Mouse (Mus musculus) liver, embryonic 14.5 days (tissue): ENCODE results near the gene Sumo2. TPM values are rescaled to one million over a fixed set of nuclear protein-coding genes. Genes with fewer than 3 reads are reported as not detected.

Source experiments
- ATAC-seq: fragments of 200-750 bp; cut with Nextera tagmentation; 2 replicates; pipeline ENCODE4 v1.8.0; 2017; ENCODE audit warnings: moderate number of reproducible peaks, mild to moderate bottlenecking, moderate library complexity; ENCODE audit not compliant: insufficient read depth
- DNase-seq, 3 experiments: peaks; one replicate each; pipeline ENCODE4 v3.0.0-alpha.2; 2012 to 2013; ENCODE audit warnings: low read depth in 3 of 3, low spot score in 3 of 3
- H3K27ac ChIP-seq: fragments of 300-500 bp; sonication (generic); 2 replicates; pipeline ENCODE4 v1.5.1; 2014; ENCODE audit warnings: moderate library complexity, mild to moderate bottlenecking, control low read depth, inconsistent platforms
- H3K27me3 ChIP-seq: fragments of 300-500 bp; sonication (generic); 2 replicates; pipeline ENCODE4 v1.6.1; 2014; ENCODE audit warnings: mild to moderate bottlenecking, low read length, moderate library complexity; ENCODE audit not compliant: control insufficient read depth, insufficient read depth
- H3K36me3 ChIP-seq: fragments of 300-500 bp; sonication (generic); replicated peaks from 2 replicates; pipeline ENCODE4 v1.6.1; 2014; ENCODE audit warnings: low read depth; ENCODE audit not compliant: control insufficient read depth, insufficient read depth
- H3K4me1 ChIP-seq, 2 experiments: fragments of 200-500 bp in 1 of 2; fragments of 300-500 bp in 1 of 2; sonication (generic) in 1 of 2; replicated peaks; 2 replicates each; pipeline ENCODE4 v1.6.1; 2012 to 2014; ENCODE audit warnings: antibody characterized with exemption in 1 of 2, inconsistent platforms in 1 of 2, low read length in 1 of 2; ENCODE audit not compliant: control insufficient read depth in 2 of 2, insufficient read depth in 2 of 2
- H3K4me2 ChIP-seq: fragments of 300-500 bp; sonication (generic); 2 replicates; pipeline ENCODE4 v1.6.1; 2014; ENCODE audit warnings: low read depth, mild to moderate bottlenecking, control low read depth, moderate library complexity
- H3K4me3 ChIP-seq, 2 experiments: fragments of 200-500 bp in 1 of 2; fragments of 300-500 bp in 1 of 2; sonication (generic) in 1 of 2; 2 replicates each; pipeline ENCODE4 v1.5.1; 2012 to 2014; ENCODE audit warnings: low read depth in 2 of 2, low read length in 2 of 2, mild to moderate bottlenecking in 2 of 2, control low read depth in 1 of 2, inconsistent platforms in 1 of 2, moderate library complexity in 1 of 2; ENCODE audit not compliant: insufficient read depth in 1 of 2
- H3K9ac ChIP-seq: fragments of 300-500 bp; sonication (generic); replicated peaks from 2 replicates; pipeline ENCODE4 v1.6.1; 2014; ENCODE audit warnings: mild to moderate bottlenecking, control low read depth, moderate library complexity
- H3K9me3 ChIP-seq: fragments of 300-500 bp; sonication (generic); 2 replicates; pipeline ENCODE4 v1.6.1; 2016; ENCODE audit warnings: low read length, mixed read lengths; ENCODE audit not compliant: control insufficient read depth
- CTCF ChIP-seq: IDR thresholded peaks from 2 replicates; pipeline ENCODE4 v1.5.1; 2016; ENCODE audit warnings: antibody characterized with exemption, low read depth, control low read depth
- EP300 ChIP-seq: IDR thresholded peaks from 2 replicates; pipeline ENCODE4 v1.6.1; 2016; ENCODE audit warnings: antibody characterized with exemption, low read depth
- WGBS: fragments of 180-500 bp; shearing (Covaris S2); extraction: QIAGEN DNeasy Blood & Tissue Kit; methylation state at CpG from one replicate; pipeline ENCODE4 v1.1.7; 2014; ENCODE audit not compliant: insufficient replicate concordance; 5-methylcytosine and 5-hydroxymethylcytosine counted together
- polyA plus RNA-seq, 2 experiments: library from polyadenylated mRNA; depleted of rRNA in 1 of 2; stranded (reverse) in 1 of 2; unstranded in 1 of 2; fragments of >200 nt; fragmentation: Nextera tagmentation in 1 of 2; extraction: Ambion mirVana in 1 of 2; gene quantifications; 2 replicates each; pipeline versions ENCODE4 v1.2.1 to v1.2.3; 2012 to 2014

Gene Sumo2
- polyA plus RNA-seq, 2 experiments: 198 to 393 TPM

GRCm38 (mm10) chr11:115564961-115565360 lies 28.9 kb upstream of the Sumo2 start:
- no peaks in the 10 kb centered on the region for H3K9me3 ChIP-seq
- H3K9ac ChIP-seq: peak overlapping the region; percentile 60
- peaks cover 40% of the 10 kb centered on the region for H3K36me3 ChIP-seq
- no peak overlapping the region for H3K27ac ChIP-seq
- no peak for ATAC-seq
- peak overlapping the region; percentile 77 to 97 for H3K4me3 ChIP-seq
- no peaks in the 10 kb centered on the region for H3K27me3 ChIP-seq
- H3K4me1 ChIP-seq: peaks cover 14 to 15% of the 10 kb centered on the region in 2 experiments
- 8% methylated on average over 7 of the region's 7 CpGs for WGBS
- no peak for DNase-seq
- H3K4me2 ChIP-seq: peak overlapping the region; percentile 95
- no peak for TF ChIP-seq EP300
- TF ChIP-seq CTCF: no peak

GRCm38 (mm10) chr11:115564064-115564809 lies 28.2 kb upstream of the Sumo2 start, which contains the start of gene Nup85:
TSS of gene Nup85 (plus strand) at chr11:115564434.
- Histone ChIP-seq H3K27ac (peak within 1 kb of the TSS; percentile 92), H3K9me3 (no peaks in the 10 kb centered on the region), H3K36me3 (peaks cover 33% of the 10 kb centered on the region), H3K4me1 (peaks cover 14 to 15% of the 10 kb centered on the region in 2 experiments), H3K9ac (peak within 1 kb of the TSS; percentile 60), H3K27me3 (no peaks in the 10 kb centered on the region), H3K4me2 (peak within 1 kb of the TSS; percentile 95), H3K4me3 (peak within 1 kb of the TSS; percentile 77 to 97)
- DNase-seq: peak; percentile 92 to 93 (median 92)
- TF ChIP-seq CTCF: 0 out of 2 replicates have a peak, but pooled peaks have one; percentile 5
- TF ChIP-seq EP300: peak; percentile 83
- WGBS: under 1% methylated on average over 42 of the region's 42 CpGs
- peak; percentile 98 for ATAC-seq

- peak; percentile 46; the same call in 1 of the 2 replicates for ATAC-seq
- Histone ChIP-seq H3K9ac (peak overlapping the region; percentile 60), H3K36me3 (peaks cover 25% of the 10 kb centered on the region), H3K4me2 (peak overlapping the region; percentile 95), H3K27me3 (no peaks in the 10 kb centered on the region), H3K9me3 (no peaks in the 10 kb centered on the region), H3K4me1 (peaks cover 14 to 15% of the 10 kb centered on the region in 2 experiments), H3K27ac (peak overlapping the region; percentile 92), H3K4me3 (peak overlapping the region; percentile 53 to 77)
- TF ChIP-seq EP300 (no peak), CTCF (peak; percentile 47)
- DNase-seq: peak in 2 of 3 experiments; percentile 31 to 41
- WGBS: 32% methylated on average over 4 of the region's 4 CpGs
Observed at GRCm38 (mm10) chr11:115563406-115563805, 27.3 kb upstream of the Sumo2 start.

GRCm38 (mm10) chr11:115555717-115556116 lies 19.6 kb upstream of the Sumo2 start:
- Histone ChIP-seq H3K36me3 (no peaks in the 10 kb centered on the region), H3K4me3 (no peak overlapping the region), H3K27ac (no peak overlapping the region), H3K4me1 (no peaks in the 10 kb centered on the region), H3K9me3 (no peaks in the 10 kb centered on the region), H3K4me2 (no peak overlapping the region), H3K27me3 (no peaks in the 10 kb centered on the region), H3K9ac (no peak overlapping the region)
- no peak for DNase-seq
- TF ChIP-seq CTCF (no peak), EP300 (no peak)
- no peak for ATAC-seq
- 73% methylated on average over 17 of the region's 17 CpGs for WGBS

GRCm38 (mm10) chr11:115552783-115553182 lies 16.7 kb upstream of the Sumo2 start:
- Histone ChIP-seq H3K27ac (no peak overlapping the region), H3K4me3 (no peak overlapping the region), H3K4me1 (no peaks in the 10 kb centered on the region), H3K36me3 (no peaks in the 10 kb centered on the region), H3K27me3 (no peaks in the 10 kb centered on the region), H3K4me2 (no peak overlapping the region), H3K9ac (no peak overlapping the region), H3K9me3 (no peaks in the 10 kb centered on the region)
- TF ChIP-seq EP300 (no peak), CTCF (peak; percentile 73)
- no peak for DNase-seq
- ATAC-seq: no peak
- 39% methylated on average over 4 of the region's 4 CpGs for WGBS
